Mouse (Mus musculus) yolk sac, embryonic 10.5 days (tissue): ENCODE data around the gene Ambra1.

Experiments used
- DNase-seq: peaks from one replicate; pipeline ENCODE4 v3.0.0-alpha.2; 2017; ENCODE audit warnings: low spot score

Gene Ambra1

GRCm38 (mm10) chr2:91934826-91935525 lies 205.0 kb downstream of the Ambra1 start:
- no peak for DNase-seq

GRCm38 (mm10) chr2:91936154-91936553 lies 206.2 kb downstream of the Ambra1 start:
- DNase-seq, result no peak

GRCm38 (mm10) chr2:91939303-91939935 lies 209.5 kb downstream of the Ambra1 start:
- DNase-seq, result no peak

- no peak for DNase-seq
Observed at GRCm38 (mm10) chr2:91942356-91942755, 212.4 kb downstream of the Ambra1 start.

- DNase-seq, result peak; percentile 66
Observed at GRCm38 (mm10) chr2:91944170-91944950, 214.4 kb downstream of the Ambra1 start.

- DNase-seq, result no peak
Observed at GRCm38 (mm10) chr2:91945483-91945882, 215.5 kb downstream of the Ambra1 start, which contains the start of gene Gm9821. Gm9821 (plus strand) TSS chr2:91945703.

GRCm38 (mm10) chr2:91946836-91947235 lies 216.9 kb downstream of the Ambra1 start:
- no peak for DNase-seq

GRCm38 (mm10) chr2:91947397-91948150 lies 217.6 kb downstream of the Ambra1 start:
- DNase-seq, result no peak

- no peak for DNase-seq
Observed at GRCm38 (mm10) chr2:91948151-91948509, 218.2 kb downstream of the Ambra1 start.

- no peak for DNase-seq
Observed at GRCm38 (mm10) chr2:91948792-91949241, 218.9 kb downstream of the Ambra1 start.

GRCm38 (mm10) chr2:91949411-91950274 lies 219.7 kb downstream of the Ambra1 start:
- no peak for DNase-seq

- DNase-seq, result peak; percentile 54
Observed at GRCm38 (mm10) chr2:91950275-91951085, 220.5 kb downstream of the Ambra1 start.

GRCm38 (mm10) chr2:91953825-91954224 lies 223.9 kb downstream of the Ambra1 start:
- DNase-seq, result peak; percentile 84

GRCm38 (mm10) chr2:91955121-91955591 lies 225.2 kb downstream of the Ambra1 start:
- DNase-seq, result no peak

- DNase-seq, result no peak
Observed at GRCm38 (mm10) chr2:91955875-91956274, 225.9 kb downstream of the Ambra1 start.

- no peak for DNase-seq
Observed at GRCm38 (mm10) chr2:91957096-91957495, 227.2 kb downstream of the Ambra1 start.

- no peak for DNase-seq
Observed at GRCm38 (mm10) chr2:91958049-91958448, 228.1 kb downstream of the Ambra1 start.

GRCm38 (mm10) chr2:91958701-91959457 lies 228.9 kb downstream of the Ambra1 start:
- no peak for DNase-seq
